Mouse (Mus musculus): Measurements from ENCODE around the gene Kmt5b. TPM values are rescaled to one million over a fixed set of nuclear protein-coding genes. Genes with fewer than 3 reads are reported as not detected.

Gene Kmt5b
- total RNA-seq, 1 experiment: 27.2 TPM

DNA sequence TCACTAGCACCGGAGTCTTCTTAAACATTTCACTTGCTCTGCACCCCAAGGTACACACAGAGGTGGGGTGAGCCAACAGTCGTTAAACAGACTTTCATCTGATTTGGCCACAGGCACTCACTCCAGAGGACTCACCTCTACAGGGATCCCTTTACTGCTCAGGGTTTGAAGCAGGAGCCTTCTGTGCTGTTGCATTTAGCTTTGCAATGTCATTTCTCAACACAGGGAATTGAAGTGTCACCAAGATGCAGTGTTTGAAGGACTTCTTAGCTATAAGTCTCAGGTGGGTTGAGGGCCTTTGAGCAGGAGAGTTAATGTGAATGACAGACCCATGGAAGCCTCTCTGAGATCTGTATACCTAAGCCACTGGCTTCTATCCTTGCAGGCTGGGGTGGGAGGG lies 76.4 kb downstream of the Kmt5b start:
- H3K9ac ChIP-seq (ENCODE audit: insufficient read depth, low read depth, low read length, poor library complexity, severe bottlenecking): peak overlapping the region; percentile 14; the same call in 1 of the 2 replicates
- no peak overlapping the region for H3K4me3 ChIP-seq (ENCODE audit: insufficient read depth in 1 of 2, low read depth in 1 of 2, low read length in 2 of 2, poor library complexity in 1 of 2, severe bottlenecking in 1 of 2)
- in situ Hi-C loops (cut with MboI; ENCODE audit: low sequenced_read_pairs in 2 of 2, unreplicated experiment in 2 of 2): no loop called here
- H3K4me1 ChIP-seq (ENCODE audit: control insufficient read depth in 2 of 2, insufficient read depth in 2 of 2, low read length in 2 of 2, poor library complexity in 1 of 2): peaks cover 23 to 51% of the 10 kb centered on the region in 2 experiments
- H3K27ac ChIP-seq (ENCODE audit: insufficient read depth, low read depth, low read length, poor library complexity, severe bottlenecking): peak overlapping the region; percentile 98; the same call in 1 of the 2 replicates
- no peak for TF ChIP-seq ZC3H11A (IDR thresholded peaks at IDR 0.05; ENCODE audit: borderline replicate concordance, low read depth, low read length)
- TF ChIP-seq CHD2 (IDR thresholded peaks at IDR 0.05; ENCODE audit: low read depth, low read length): no peak
- TF ChIP-seq ZNF384 (IDR thresholded peaks at IDR 0.05; ENCODE audit: low read depth, low read length): no peak
- no peak for TF ChIP-seq MAFK (IDR thresholded peaks at IDR 0.05; ENCODE audit: insufficient read depth, low read depth, low read length)
- no peak for TF ChIP-seq HCFC1 (IDR thresholded peaks at IDR 0.05; ENCODE audit: borderline replicate concordance, insufficient read depth, low read length)
- no peaks in the 10 kb centered on the region for H3K36me3 ChIP-seq (ENCODE audit: control insufficient read depth, insufficient read depth, low read length, poor library complexity, severe bottlenecking)
- DNase-seq (ENCODE audit: low read depth, low spot score): no peak
- no peaks in the 10 kb centered on the region for H3K9me3 ChIP-seq (ENCODE audit: control insufficient read depth, insufficient read depth, low read depth, low read length)

GRCm38 (mm10) chr19:3844836-3845235 lies 77.6 kb downstream of the Kmt5b start:
- no peak overlapping the region for H3K27ac ChIP-seq (ENCODE audit: insufficient read depth, low read depth, low read length, poor library complexity, severe bottlenecking)
- no peak for DNase-seq (ENCODE audit: low read depth, low spot score)

GRCm38 (mm10) chr19:3845339-3845738 lies 78.1 kb downstream of the Kmt5b start:
- Histone ChIP-seq H3K9me3 (ENCODE audit: control insufficient read depth, insufficient read depth, low read depth, low read length) (no peaks in the 10 kb centered on the region), H3K4me1 (ENCODE audit: control insufficient read depth in 2 of 2, insufficient read depth in 2 of 2, low read length in 2 of 2, poor library complexity in 1 of 2) (peaks cover 15 to 50% of the 10 kb centered on the region in 2 experiments), H3K9ac (ENCODE audit: insufficient read depth, low read depth, low read length, poor library complexity, severe bottlenecking) (no peak overlapping the region), H3K4me3 (ENCODE audit: insufficient read depth in 1 of 2, low read depth in 1 of 2, low read length in 2 of 2, poor library complexity in 1 of 2, severe bottlenecking in 1 of 2) (no peak overlapping the region), H3K27ac (ENCODE audit: insufficient read depth, low read depth, low read length, poor library complexity, severe bottlenecking) (no peak overlapping the region), H3K36me3 (ENCODE audit: control insufficient read depth, insufficient read depth, low read length, poor library complexity, severe bottlenecking) (no peaks in the 10 kb centered on the region)
- in situ Hi-C loops (cut with MboI; ENCODE audit: low sequenced_read_pairs in 2 of 2, unreplicated experiment in 2 of 2): no loop called here
- TF ChIP-seq HCFC1 (IDR thresholded peaks at IDR 0.05; ENCODE audit: borderline replicate concordance, insufficient read depth, low read length) (no peak), CHD2 (IDR thresholded peaks at IDR 0.05; ENCODE audit: low read depth, low read length) (no peak), ZC3H11A (IDR thresholded peaks at IDR 0.05; ENCODE audit: borderline replicate concordance, low read depth, low read length) (no peak), MAFK (IDR thresholded peaks at IDR 0.05; ENCODE audit: insufficient read depth, low read depth, low read length) (no peak), ZNF384 (IDR thresholded peaks at IDR 0.05; ENCODE audit: low read depth, low read length) (no peak)
- DNase-seq (ENCODE audit: low read depth, low spot score): no peak

More at GRCm38 (mm10) chr19:3844836-3845235, 77.6 kb downstream of the Kmt5b start:
- H3K4me1 ChIP-seq (ENCODE audit: control insufficient read depth in 2 of 2, insufficient read depth in 2 of 2, low read length in 2 of 2, poor library complexity in 1 of 2): peaks cover 19 to 51% of the 10 kb centered on the region in 2 experiments
- H3K4me3 ChIP-seq (ENCODE audit: insufficient read depth in 1 of 2, low read depth in 1 of 2, low read length in 2 of 2, poor library complexity in 1 of 2, severe bottlenecking in 1 of 2): no peak overlapping the region
- in situ Hi-C loops (cut with MboI; ENCODE audit: low sequenced_read_pairs in 2 of 2, unreplicated experiment in 2 of 2): no loop called here
- H3K9me3 ChIP-seq (ENCODE audit: control insufficient read depth, insufficient read depth, low read depth, low read length): no peaks in the 10 kb centered on the region
- no peak overlapping the region; the same call in 1 of the 2 replicates for H3K9ac ChIP-seq (ENCODE audit: insufficient read depth, low read depth, low read length, poor library complexity, severe bottlenecking)
- H3K36me3 ChIP-seq (ENCODE audit: control insufficient read depth, insufficient read depth, low read length, poor library complexity, severe bottlenecking): no peaks in the 10 kb centered on the region
- no peak for TF ChIP-seq ZNF384 (IDR thresholded peaks at IDR 0.05; ENCODE audit: low read depth, low read length)
- TF ChIP-seq ZC3H11A (IDR thresholded peaks at IDR 0.05; ENCODE audit: borderline replicate concordance, low read depth, low read length): no peak
- TF ChIP-seq CHD2 (IDR thresholded peaks at IDR 0.05; ENCODE audit: low read depth, low read length): no peak
- TF ChIP-seq MAFK (IDR thresholded peaks at IDR 0.05; ENCODE audit: insufficient read depth, low read depth, low read length): no peak
- no peak for TF ChIP-seq HCFC1 (IDR thresholded peaks at IDR 0.05; ENCODE audit: borderline replicate concordance, insufficient read depth, low read length)

DNA sequence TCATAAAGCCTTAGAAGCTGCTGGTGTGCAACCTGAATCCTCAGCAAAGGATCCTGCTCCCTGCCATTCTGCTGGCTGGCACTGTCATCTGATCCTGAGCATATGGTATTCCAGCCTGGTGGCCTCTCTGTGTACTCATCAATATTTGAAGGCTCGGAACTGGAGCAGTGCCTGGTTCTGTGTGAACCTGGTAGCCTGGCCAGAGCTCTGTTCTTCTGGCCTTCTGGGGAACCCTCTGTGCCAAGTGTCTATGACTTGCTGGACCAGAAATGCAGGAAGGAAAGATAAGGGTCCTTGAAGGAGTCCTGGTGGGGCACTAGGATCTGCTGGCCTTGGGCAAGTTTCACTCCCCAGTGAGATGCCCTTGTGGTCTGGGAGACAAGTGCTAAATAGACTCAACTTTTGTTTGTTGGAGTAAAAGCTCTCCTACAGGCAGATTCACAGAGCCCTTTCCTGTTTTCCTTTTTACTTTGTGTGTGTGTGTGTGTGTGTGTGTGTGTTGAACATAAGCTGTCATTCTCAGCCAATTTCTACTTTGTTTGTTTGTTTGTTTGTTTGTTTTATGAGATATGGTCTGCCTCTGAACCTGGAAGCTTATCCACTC lies 78.7 kb downstream of the Kmt5b start:
- in situ Hi-C loops (cut with MboI; ENCODE audit: low sequenced_read_pairs in 2 of 2, unreplicated experiment in 2 of 2): no loop called here
- Histone ChIP-seq H3K36me3 (ENCODE audit: control insufficient read depth, insufficient read depth, low read length, poor library complexity, severe bottlenecking) (no peaks in the 10 kb centered on the region), H3K9ac (ENCODE audit: insufficient read depth, low read depth, low read length, poor library complexity, severe bottlenecking) (no peak overlapping the region), H3K9me3 (ENCODE audit: control insufficient read depth, insufficient read depth, low read depth, low read length) (no peaks in the 10 kb centered on the region), H3K4me3 (ENCODE audit: insufficient read depth in 1 of 2, low read depth in 1 of 2, low read length in 2 of 2, poor library complexity in 1 of 2, severe bottlenecking in 1 of 2) (no peak overlapping the region), H3K27ac (ENCODE audit: insufficient read depth, low read depth, low read length, poor library complexity, severe bottlenecking) (no peak overlapping the region), H3K4me1 (ENCODE audit: control insufficient read depth in 2 of 2, insufficient read depth in 2 of 2, low read length in 2 of 2, poor library complexity in 1 of 2) (peaks cover 11 to 46% of the 10 kb centered on the region in 2 experiments)
- DNase-seq (ENCODE audit: low read depth, low spot score): no peak
- TF ChIP-seq MAFK (IDR thresholded peaks at IDR 0.05; ENCODE audit: insufficient read depth, low read depth, low read length): no peak
- TF ChIP-seq ZC3H11A (IDR thresholded peaks at IDR 0.05; ENCODE audit: borderline replicate concordance, low read depth, low read length): no peak
- TF ChIP-seq ZNF384 (IDR thresholded peaks at IDR 0.05; ENCODE audit: low read depth, low read length): no peak
